Mouse (Mus musculus) layer of hippocampus, adult 8-10 months (tissue): ENCODE data around the gene Cdh26. TPM values are rescaled to one million over a fixed set of nuclear protein-coding genes. Genes with fewer than 3 reads are reported as not detected.
A peak's percentile ranks its signal among the peaks of the same experiment; 100 is the strongest.

Experiments used
- DNase-seq, 2 experiments: peaks; one replicate each; pipeline ENCODE4 v3.0.0; 2022; ENCODE audit warnings: low spot score in 2 of 2
- total RNA-seq, 4 experiments: library from RNA; stranded (reverse); gene quantifications; 2 replicates each; pipeline ENCODE4 v1.2.4; 2022

Gene Cdh26
- total RNA-seq, 4 experiments from 2014 or later: 0.14 to 0.47 (median 0.24) TPM

- DNase-seq: no peak
Observed at GRCm38 (mm10) chr2:178433903-178434302, 3.6 kb downstream of the Cdh26 start.

DNA sequence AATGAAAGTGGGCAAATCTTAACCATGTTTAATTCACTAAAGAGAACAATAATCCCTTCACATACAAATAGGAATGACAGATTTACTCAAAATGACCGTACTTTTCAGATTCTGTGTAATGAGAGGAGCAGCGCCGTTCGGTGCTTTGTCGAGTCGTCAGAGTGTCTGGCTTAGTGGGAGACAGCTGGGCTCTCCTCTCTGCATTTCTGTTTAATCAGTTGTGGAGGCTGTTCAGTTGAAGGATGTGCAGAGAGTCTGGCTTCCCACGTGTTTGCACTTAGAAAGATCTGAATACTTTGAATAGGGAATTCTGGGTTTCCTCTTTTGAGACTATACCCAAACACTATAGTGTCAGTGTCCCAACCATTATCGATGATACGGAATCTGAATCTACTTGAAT lies 7.0 kb downstream of the Cdh26 start:
- peak in 1 of 2 experiments; percentile 33 for DNase-seq

DNA sequence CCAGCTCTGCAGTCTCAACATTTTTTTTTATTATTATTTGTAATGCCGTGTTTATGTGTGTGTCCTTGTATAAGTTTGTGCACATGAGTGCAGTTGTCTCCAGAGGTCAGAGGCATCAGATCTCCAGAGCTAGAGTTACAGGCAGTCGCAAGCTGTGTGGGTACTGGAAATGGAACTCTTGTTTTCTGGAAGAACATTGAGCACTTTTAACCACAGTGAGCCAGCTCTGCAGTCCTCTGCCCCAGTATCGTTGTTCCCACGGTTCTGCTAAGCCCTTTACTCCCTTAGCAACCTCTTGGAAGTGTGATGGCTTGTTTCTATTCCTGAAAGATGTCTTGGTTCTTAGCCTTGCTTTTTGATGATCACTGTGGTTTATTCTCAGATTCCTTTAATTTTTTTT lies 19.1 kb downstream of the Cdh26 start:
- DNase-seq: no peak

DNA sequence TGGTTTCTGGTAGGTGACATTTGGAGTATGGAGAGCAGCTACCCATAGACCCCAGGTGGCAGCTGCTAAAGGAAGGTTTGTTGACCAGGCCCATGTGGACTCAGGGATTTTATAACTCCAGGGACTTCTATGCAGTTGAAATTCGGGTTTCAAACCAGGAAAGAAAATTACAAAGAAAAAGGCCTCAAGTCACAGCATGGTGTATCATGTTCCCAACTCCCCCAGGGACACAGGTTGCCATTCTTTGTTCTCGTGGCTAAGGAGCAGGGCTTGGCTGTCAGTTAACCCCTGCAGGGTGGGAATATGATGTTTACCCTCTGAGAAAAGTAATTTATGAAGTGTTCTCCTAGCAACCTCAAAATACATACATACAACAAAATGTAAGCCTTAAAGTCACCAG lies 19.9 kb downstream of the Cdh26 start:
- no peak for DNase-seq

- DNase-seq: no peak
Observed at GRCm38 (mm10) chr2:178450961-178451360, 20.6 kb downstream of the Cdh26 start.

DNA sequence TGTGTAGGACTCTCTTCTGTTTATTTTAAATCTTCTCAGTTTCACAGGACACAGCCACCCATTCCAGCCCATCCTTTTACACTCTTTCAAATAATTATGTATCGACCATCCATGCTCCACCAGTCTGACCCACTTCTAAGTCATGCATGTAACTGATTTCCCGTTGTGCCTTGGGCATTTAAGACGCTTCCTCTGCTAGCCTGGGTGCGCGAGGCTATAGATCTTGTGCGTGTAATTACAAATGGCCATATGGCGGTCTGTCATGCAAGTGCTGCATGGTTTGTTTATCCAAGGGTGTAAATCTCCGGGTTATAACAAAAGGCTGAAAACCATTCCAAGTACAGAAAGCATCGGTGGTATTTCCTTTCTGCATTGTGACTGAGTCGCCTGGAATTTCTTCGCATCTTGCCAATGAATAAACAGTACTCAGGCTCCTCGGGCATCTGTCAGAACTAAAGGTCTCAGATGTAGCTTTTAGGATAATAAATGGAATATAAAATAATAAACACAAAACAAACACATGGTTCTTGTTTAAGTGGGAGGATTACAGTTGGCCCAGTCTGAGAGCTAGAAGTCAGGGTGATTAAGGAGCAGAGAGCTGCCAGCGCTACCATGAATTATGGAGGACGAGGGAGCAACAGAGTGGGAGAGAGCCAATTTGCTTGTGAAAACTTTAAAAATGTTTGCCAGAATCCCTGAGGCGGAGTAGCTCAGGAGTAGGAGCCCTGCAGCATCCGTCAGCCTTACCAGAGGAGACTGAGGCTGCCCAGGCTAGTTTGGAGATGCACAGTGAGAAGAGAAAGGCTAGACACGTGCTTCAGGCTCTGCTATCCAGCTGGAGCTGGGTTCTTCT lies 24.6 kb downstream of the Cdh26 start:
- peak in 1 of 2 experiments; percentile 7 for DNase-seq

- DNase-seq: no peak
Observed at GRCm38 (mm10) chr2:178457414-178457813, 27.1 kb downstream of the Cdh26 start.

- no peak for DNase-seq
Observed at GRCm38 (mm10) chr2:178460353-178460752, 30.0 kb downstream of the Cdh26 start.

DNA sequence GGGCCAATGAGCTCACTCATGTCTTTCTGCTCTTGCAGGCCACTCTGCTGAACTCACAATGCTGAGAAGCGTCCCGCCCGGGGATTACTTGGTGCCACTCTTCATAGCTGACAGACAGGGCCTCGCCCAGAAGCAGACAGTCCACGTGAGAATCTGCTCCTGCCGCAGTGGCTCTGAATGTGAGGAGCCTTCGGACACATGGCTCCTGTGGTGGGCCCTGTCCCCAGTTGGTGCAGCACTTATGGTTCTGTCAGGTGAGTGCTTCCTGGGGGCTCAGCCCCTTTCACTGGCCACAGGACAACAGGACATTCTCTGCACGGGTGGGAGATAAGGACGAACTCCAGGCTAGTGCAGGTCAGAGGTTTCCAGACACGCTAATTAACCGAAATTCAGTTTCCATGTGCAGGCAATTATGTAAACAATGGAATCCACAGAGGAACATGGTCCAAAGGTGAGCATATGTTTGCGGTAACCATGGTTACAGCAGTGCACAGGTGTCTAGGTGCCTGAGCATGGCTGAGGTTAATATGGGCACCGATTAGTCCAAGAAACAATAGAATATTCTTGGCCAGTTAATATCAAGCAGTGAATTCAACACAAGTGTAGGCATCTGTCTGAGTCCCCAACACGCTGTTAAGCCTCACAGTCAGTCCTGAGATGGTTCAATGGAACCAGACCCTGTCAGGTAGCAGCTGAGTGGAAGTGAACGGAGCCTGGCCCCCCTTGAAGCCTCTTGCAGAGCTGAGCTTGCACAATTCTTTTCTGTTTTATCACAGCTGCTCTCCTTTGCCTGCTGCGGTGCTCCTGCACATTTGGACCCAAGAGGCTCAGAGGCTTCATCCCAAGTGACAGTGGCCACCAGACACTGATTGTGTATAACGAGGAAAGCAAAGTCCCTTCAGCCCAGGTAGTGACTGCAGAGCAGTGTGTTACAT lies 41.5 kb downstream of the Cdh26 start:
- no peak for DNase-seq

- DNase-seq: no peak
Observed at GRCm38 (mm10) chr2:178473916-178474315, 43.6 kb downstream of the Cdh26 start.

GRCm38 (mm10) chr2:178477228-178477627 lies 46.9 kb downstream of the Cdh26 start:
- no peak for DNase-seq

GRCm38 (mm10) chr2:178479011-178479410 lies 48.7 kb downstream of the Cdh26 start:
- no peak for DNase-seq

DNA sequence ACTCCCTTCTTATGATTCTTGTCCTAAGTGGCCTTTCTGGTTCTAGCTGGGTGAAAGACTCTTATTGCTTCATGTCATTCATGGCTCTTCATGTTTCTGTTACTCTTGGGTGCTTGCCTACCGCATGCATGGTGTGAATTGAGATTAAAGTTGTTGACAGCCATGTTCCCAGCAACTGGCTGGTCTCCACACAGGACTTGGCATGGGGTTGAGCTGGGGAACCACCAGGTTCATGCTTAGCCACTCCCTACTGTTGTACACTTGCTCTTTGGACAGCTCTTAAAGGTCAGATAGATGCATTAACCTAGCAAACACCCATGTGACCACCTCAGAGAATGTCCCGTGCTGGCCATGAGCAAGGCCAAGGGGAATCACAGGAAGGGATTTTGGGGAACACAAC lies 50.6 kb downstream of the Cdh26 start:
- no peak for DNase-seq

- DNase-seq: no peak
Observed at GRCm38 (mm10) chr2:178483462-178483861, 53.1 kb downstream of the Cdh26 start.

DNA sequence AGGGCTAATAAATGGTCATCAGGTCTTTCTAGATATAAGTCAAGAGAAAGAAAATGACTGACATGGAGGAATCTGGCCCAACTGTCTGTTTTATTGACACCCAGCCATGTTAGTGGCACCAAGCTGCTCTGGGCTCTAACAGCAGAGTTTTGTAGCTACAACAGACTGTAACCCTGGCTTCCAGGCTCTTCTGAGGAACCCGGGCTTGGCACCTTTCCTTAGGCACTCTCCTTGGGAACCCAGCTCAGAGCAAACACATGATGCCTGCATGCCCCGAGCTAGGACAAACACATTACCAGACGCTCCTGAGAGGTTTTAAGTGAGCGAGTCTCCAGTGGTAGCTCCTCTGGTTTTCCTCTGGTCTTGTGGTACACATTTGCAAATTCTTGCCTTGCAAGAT lies 57.9 kb downstream of the Cdh26 start:
- DNase-seq: no peak

- DNase-seq: no peak
Observed at GRCm38 (mm10) chr2:178490245-178490920, 60.1 kb downstream of the Cdh26 start.

DNA sequence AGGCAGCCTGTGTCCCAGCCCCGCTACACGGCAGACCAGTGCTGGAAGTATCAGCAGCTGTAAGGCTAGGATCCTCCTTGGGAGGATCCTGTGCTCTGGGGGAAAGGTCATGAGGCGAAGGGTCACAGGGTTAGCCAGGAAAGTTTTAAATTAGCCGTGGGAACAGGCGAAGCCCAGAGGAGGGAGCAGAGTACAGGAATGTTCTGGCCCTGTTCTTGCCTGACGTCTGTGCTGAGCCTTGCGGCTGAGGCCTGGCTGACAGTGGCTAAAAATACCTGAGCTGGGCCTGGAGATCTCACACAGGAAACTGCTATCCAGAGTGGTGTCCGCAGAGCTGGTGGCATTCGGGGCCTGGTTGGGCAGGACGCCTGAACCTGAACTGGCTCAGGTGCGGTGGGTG lies 63.7 kb downstream of the Cdh26 start:
- no peak for DNase-seq

- DNase-seq: no peak
Observed at GRCm38 (mm10) chr2:178495816-178496215, 65.5 kb downstream of the Cdh26 start.

DNA sequence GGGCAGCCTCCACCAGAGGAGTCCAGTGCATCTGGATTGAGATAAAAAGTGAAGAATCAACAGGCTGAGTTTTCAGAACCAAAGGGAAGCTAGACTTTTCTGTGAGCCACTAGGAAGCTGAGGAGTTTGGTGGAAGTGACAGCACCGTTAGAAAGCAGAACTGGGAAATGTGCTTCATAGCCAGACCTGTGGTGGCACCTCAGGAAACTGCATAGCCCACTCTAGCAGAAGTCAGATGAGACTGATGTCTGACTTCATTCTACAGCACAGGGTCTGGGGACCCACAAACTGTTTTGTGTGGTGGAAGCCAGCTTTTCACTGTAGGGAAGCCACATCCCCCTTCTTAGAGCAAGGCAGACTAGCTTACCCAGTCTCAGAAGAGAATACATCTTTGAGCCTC lies 67.6 kb downstream of the Cdh26 start:
- DNase-seq: no peak

- DNase-seq: peak in 1 of 2 experiments; percentile 29
Observed at GRCm38 (mm10) chr2:178498409-178498808, 68.1 kb downstream of the Cdh26 start.

- DNase-seq: no peak
Observed at GRCm38 (mm10) chr2:178502469-178502868, 72.1 kb downstream of the Cdh26 start.

- no peak for DNase-seq
Observed at GRCm38 (mm10) chr2:178506056-178506455, 75.7 kb downstream of the Cdh26 start.
